Mouse (Mus musculus) B cell, adult 67 days (primary cell): ENCODE results near the gene Gm14743. TPM values are rescaled to one million over a fixed set of nuclear protein-coding genes. Genes with fewer than 3 reads are reported as not detected.

ENCODE experiments used
- total RNA-seq, 2 experiments: library from RNA; stranded (reverse); gene quantifications; 4 replicates each; pipeline ENCODE4 v1.2.4; 2023

The Gm14743 gene
- total RNA-seq: not detected

DNA sequence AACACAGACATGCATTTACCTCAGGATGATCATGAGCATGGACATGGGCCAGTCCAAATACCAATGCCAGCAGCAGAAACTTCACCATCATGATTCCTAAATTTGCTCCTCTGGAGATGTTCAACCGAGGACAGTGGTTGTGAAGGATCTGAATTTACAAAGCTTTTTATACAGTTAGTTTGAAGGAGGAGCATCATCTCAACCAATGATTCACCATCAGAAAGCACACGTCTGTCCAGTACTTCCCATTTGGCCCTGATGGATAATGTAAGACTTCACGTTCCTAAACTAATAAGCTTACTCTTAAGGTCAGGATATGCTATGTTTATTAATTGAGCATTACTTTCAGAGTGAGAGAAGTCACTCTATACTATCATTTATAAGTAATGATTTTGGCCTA, at the start of gene Gm14743:
Gm14743 (minus strand) TSS at position 101 of the 400 bp plus-strand sequence.

Other genes with a start within 250 kb of the Gm14743 start
- gene Obp1a, start 154.5 kb downstream of the Gm14743 start, total RNA-seq: not detected
- not detected for gene Gm5938, start 120.5 kb downstream of the Gm14743 start, total RNA-seq
- not detected for gene Obp1b, start 59.1 kb downstream of the Gm14743 start, total RNA-seq
- gene 4930480E11Rik, start 123.7 kb upstream of the Gm14743 start, total RNA-seq: not detected